Mouse (Mus musculus) liver, embryonic 16.5 days (tissue): Measurements from ENCODE around the gene Efl1. TPM values are rescaled to one million over a fixed set of nuclear protein-coding genes. Genes with fewer than 3 reads are reported as not detected.

Experiments
- polyA plus RNA-seq: library from polyadenylated mRNA; unstranded; fragments of >200 nt; fragmentation: Nextera tagmentation; extraction: Ambion mirVana; gene quantifications from 2 replicates; pipeline ENCODE4 v1.2.1, GENCODE M21; 2015

The Efl1 gene
- polyA plus RNA-seq, 1 experiment from 2014 or later = 8.0 TPM

Other genes with a start within 250 kb of the Efl1 start
- gene Saxo2, start 86 bp upstream of the Efl1 start, polyA plus RNA-seq = 0.13 and 0.48 TPM in 2 replicates
- 0.41 and 0.56 TPM in 2 replicates for gene Mex3b, start 218.7 kb downstream of the Efl1 start, polyA plus RNA-seq